Mouse (Mus musculus): ENCODE measurements around the gene Gm31371.
"Not testable (repeated sequence)": the region's sequence is repeated elsewhere in the genome, so short reads cannot be mapped to it uniquely, and the experiment has no call there.

Gene Gm31371

DNA sequence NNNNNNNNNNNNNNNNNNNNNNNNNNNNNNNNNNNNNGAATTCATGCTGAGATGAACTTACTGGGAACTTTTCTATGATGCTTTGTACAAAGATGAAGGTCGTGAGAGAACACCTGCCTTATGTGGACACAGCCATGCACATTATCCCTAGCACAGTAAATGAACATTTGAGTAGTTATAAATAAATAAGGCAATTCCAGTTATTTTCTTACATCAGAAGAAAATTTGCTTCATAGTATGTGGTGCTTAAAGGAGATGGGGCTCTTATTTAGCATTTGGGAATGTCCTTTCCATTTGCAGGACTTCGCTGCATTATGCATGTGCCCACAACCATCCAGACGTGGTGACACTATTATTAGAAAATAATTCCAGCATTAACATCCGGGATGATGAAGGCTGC lies at the start of gene Gm31371:
Gene Gm31371 (plus strand): TSS at position 301 of the 400 bp plus-strand sequence.
- DNase-seq (ENCODE audit: low read depth, low spot score), result not testable (repeated sequence)

DNA sequence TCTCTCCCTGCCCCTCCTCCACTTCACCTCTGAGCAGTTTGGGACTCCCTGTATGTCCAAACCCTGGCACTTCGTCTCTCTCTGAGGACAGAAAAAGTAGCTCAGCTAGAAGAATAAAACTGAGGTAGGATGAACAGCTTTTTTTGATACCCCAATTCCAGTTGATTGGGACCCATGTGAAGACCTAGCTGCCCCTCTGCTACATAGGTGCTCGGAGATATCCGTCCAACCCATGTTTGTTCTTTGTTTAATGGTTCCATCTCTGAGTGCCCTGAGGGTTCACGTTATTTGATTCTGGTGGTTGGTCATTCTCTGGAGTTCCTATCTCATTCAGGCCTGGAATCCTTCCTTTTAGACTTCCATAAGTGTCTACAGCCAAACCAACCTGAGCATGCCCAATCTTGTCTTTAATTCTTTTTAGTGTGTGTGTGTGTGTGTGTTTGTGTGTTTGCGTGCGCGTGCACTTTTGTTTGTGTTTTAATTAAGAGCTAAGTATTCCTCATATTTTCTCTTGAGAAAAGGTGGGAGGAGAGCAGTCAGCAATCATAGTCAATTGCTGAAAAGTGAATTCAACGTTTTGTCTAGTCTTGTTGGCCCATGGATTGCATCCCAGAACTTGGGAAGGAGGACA lies 3.3 kb downstream of the Gm31371 start:
- DNase-seq (ENCODE audit: low read depth, low spot score), result not testable (repeated sequence)

DNA sequence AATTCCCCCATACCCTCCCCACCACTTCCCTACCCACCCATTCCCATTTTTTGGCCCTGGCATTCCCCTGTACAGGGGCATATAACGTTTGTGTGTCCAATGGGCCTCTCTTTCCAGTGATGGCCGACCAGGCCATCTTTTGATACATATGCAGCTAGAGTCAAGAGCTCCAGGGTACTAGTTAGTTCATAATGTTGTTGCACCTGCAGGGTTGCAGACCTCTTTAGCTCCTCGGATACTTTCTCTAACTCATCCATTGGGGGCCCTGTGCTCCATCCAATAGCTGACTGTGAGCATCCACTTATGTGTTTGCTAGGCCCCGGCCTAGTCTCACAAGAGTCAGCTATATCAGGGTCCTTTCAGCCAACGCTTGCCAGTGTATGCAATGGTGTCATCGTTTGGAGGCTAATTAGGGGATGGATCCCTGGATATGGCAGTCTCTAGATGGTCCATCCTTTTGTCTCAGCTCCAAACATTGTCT lies 5.7 kb downstream of the Gm31371 start:
- DNase-seq (ENCODE audit: low read depth, low spot score), result not testable (repeated sequence)

DNA sequence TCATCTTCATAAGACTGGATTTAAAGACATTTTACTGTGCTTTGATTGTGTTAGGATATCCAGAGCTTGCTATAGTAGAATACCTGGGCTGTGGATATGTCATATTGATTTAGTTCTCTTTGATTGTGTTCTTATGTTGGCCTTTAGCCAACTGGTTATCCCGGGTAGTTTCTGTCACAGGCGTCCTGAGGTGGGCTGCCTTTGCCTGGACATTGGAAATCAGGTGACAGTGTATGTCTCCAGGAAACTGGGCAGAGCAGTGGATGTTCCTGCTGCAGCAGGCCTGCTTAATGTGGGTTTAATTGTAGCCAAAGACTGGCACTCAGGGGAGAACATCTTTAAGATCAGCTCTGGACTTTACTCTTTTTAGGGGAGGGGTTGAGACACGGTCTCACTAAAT lies 15.9 kb downstream of the Gm31371 start:
- not testable (repeated sequence) for DNase-seq (ENCODE audit: low read depth, low spot score)

DNA sequence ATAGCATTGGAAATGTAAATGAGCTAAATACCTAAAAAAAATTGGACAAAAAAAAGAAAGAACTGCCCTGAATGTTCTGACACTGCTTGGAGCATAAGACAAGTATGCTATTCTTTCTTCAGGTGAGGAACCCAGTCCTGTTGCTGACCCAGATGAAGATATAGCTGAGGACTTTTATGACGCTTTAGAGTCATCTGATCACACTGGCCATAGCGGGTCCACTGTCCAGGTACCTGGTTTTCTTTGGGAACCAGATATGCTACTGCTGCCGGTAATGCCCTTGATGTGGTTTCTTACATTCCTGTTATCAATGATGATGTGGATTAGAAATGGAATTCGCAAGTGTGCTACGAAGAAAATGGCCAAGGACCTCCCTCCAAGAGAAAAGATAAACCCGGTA lies 31.1 kb downstream of the Gm31371 start:
- DNase-seq (ENCODE audit: low read depth, low spot score), result not testable (repeated sequence)

DNA sequence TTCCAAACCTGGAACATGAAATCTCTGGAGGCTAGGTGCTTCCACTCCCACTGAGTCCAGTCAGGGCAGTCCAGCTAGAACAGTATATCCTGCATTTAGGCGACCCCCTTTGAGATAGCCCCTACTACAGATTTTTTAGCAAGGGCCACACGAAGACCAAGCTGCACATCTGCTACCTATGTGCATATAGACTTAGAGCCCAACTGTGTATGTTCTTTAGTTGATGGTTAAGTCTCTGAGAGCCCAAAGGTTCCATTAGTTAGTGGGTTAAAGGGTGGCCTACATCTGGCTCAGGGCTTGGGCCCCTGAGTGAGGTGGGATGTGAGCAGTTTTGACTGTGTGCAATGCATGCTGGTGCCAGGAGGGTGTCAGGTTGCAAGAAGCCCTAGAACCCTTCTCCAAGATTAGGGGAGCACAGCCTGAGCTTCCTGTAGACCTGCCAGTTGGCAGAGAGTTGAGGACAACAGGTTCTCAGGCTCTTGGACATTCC lies 32.4 kb downstream of the Gm31371 start:
- DNase-seq (ENCODE audit: low read depth, low spot score), result not testable (repeated sequence)

DNA sequence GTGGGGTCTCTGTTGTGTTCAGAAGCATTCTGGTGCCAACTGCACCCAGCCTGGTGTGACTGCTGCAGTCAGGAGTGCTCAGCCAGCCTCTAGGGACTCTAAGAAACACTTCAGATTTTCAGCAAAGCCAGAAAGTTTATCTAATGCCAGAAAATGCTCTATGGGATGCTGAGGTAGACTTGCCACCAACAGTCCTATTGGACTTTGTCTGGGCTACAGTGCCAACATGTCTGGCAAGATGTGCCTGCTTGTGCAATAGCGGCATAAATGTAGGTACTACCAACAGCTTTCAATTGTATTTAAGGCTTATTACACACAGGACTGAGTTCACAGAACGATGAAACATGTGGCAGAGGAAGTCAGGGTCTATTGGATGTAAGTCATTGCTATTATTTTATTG lies 57.7 kb downstream of the Gm31371 start:
- no peak for DNase-seq (ENCODE audit: low read depth, low spot score)

DNA sequence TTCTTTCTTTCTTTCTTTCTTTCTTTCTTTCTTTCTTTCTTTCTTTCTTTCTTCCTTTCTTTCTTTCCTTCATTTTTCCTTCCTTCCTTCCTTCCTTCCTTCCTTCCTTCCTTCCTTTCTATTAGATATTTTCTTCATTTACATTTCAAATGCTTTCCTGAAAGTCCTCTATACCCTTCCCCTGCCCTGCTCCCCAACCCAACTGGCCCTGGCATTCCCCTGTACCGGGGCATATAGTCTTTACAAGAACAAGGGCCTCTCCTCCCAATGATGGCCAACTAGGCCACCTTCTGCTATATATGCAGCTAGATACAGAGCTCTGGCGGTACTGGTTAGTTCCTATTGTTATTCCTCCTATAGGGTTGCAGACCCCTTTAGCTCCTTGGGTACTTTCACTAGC lies 60.6 kb downstream of the Gm31371 start:
- not testable (repeated sequence) for DNase-seq (ENCODE audit: low read depth, low spot score)

DNA sequence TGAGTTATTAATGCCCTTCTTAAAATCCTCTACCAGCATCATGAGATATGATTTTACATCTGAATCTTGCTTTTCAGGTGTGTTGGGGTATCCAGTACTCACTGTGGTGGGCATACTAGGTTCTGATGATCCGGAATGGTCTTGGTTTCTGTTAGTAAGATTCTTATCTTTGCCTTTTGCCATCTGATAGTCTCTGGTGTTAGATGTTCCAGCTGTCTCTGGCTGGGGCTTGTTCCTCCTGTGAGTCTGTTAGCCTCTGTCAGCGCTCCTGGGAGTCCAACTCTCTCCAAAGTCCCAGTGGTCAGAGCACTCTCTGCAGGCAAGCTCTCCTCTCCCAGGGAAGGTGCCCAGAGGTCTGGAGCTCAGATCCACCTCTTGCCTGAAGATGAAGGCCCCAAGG lies 65.0 kb downstream of the Gm31371 start:
- DNase-seq (ENCODE audit: low read depth, low spot score), result not testable (repeated sequence)

DNA sequence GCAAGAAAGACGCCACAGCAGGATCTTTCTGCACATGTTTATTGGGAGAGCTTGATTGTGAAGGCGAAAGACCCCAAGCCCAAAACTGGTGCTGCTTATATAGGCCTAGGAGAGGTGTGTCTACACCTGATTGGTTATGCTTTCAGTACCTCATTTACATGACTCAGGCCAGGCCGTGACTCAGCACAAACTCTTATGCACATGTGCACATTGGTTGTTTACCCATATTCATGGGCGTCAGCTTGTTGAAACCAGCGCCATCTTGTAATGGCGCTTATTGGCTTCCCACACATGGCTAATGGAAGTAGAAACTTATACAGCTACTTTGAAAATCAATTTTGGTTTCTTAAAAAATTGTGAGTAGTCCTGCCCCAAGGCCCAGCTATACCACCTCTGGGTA lies 72.0 kb downstream of the Gm31371 start:
- DNase-seq (ENCODE audit: low read depth, low spot score), result not testable (repeated sequence)

Measured in retina, adult 2 months (tissue).